28 mouse cellular contexts compared by ENCODE assay signal in the genomic region with DNA sequence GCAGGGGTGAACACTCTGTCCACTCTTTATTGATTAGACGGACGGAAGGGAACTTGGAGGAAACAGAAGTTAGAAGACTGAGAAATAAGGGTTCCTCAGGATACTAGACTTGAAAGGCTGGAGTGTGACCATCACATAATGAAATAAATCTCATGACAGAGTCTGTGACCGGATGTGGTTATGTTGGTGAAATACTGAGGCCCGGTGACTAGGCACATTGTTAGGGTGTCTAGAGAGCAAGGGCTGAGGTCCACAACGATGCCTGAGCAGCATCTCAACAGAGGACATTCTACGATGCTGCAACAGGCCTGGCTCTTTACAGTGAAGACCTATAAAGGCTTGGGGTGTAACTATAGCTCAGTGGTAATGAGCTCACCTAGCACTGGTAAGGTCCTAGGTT. TPM values are rescaled to one million over a fixed set of nuclear protein-coding genes. Genes with fewer than 3 reads are reported as not detected.
A peak's percentile ranks its signal among the peaks of the same experiment; 100 is the strongest.
DNase-seq lines count a peak whose midpoint lies in the region; ATAC-seq and TF ChIP-seq lines count a peak whose summit lies in the region.
"Had no signal": no experiment of that assay in that cellular context is flagged by ENCODE, and none has a peak within 500 bp of the region (broad histone marks: within the 10 kb centered on the region; RNA-seq: fewer than 3 reads in every experiment).

No protein-coding gene starts in this region.

- peaks cover 17% of the 10 kb centered on the region for H3K4me1 ChIP-seq in cerebellum, adult 2 months (ENCODE audit: control insufficient read depth, insufficient read depth, low read length)
- H3K4me1 ChIP-seq in midbrain, embryonic 14.5 days (ENCODE audit: control insufficient read depth, insufficient read depth, low read length), result no peaks in the 10 kb centered on the region
- H3K4me1 ChIP-seq: forebrain, embryonic 12.5 days; hindbrain, embryonic 12.5 days; hindbrain, embryonic 15.5 days had no signal

- H3K4me3 ChIP-seq in cerebellum, adult 2 months (replicated peaks; ENCODE audit: insufficient read depth, low read depth, low read length), result no peak overlapping the region
- no peak overlapping the region for H3K4me3 ChIP-seq in midbrain, embryonic 14.5 days (replicated peaks; ENCODE audit: low read depth, low read length)
- H3K4me3 ChIP-seq: embryonic facial prominence, embryonic 13.5 days; erythroblast, embryonic 14.5 days; forebrain, embryonic 12.5 days; forebrain, embryonic 15.5 days; heart, adult 2 months; heart, embryonic 10.5 days; heart, embryonic 13.5 days; hindbrain, embryonic 12.5 days; hindbrain, embryonic 15.5 days had no signal

- TF ChIP-seq CTCF in cerebellum, adult 2 months (IDR thresholded peaks at IDR 0.05; ENCODE audit: borderline replicate concordance, insufficient read depth, low read depth, low read length), result no peak

- 0 out of 2 replicates have a peak, but pooled peaks have one; percentile 22 for ATAC-seq in common myeloid progenitor, adult 5-6 weeks (replicated peaks; ENCODE audit: low read depth, poor library complexity, severe bottlenecking)
- ATAC-seq in megakaryocyte, adult 5-6 weeks (ENCODE audit: poor library complexity, severe bottlenecking), result peak; percentile 33
- no peak for ATAC-seq in midbrain, embryonic 14.5 days (ENCODE audit: low FRiP score, low TSS enrichment)
- no peak for ATAC-seq in activated CD4-positive, CD25-positive, alpha-beta regulatory T cell, adult 4 months
- ATAC-seq: forebrain, embryonic 15.5 days; Patski had no signal

- TF ChIP-seq POLR2A in cerebellum, adult 2 months (IDR thresholded peaks at IDR 0.05; ENCODE audit: borderline replicate concordance, insufficient read depth, low read length), result no peak

- H3K36me3 ChIP-seq in midbrain, embryonic 14.5 days (ENCODE audit: control insufficient read depth, insufficient read depth, low read length), result no peaks in the 10 kb centered on the region
- H3K36me3 ChIP-seq: embryonic facial prominence, embryonic 13.5 days; forebrain, embryonic 12.5 days; forebrain, embryonic 15.5 days; G1E; heart, embryonic 10.5 days; heart, embryonic 13.5 days; hindbrain, embryonic 12.5 days; hindbrain, embryonic 15.5 days had no signal

- WGBS in cerebellum, adult 2 months, result 92% methylated on average over 6 of the region's 6 CpGs
- 90% methylated on average over 6 of the region's 6 CpGs for WGBS in midbrain, embryonic 14.5 days

- peak in 1 of 2 experiments; percentile 16 for DNase-seq in cerebellum, adult 2 months
- DNase-seq in cerebellum, postnatal 36 days, result no peak
- peak; percentile 51 for DNase-seq in lung, postnatal 36 days
- no peak for DNase-seq in lung, postnatal 14 days
- DNase-seq in midbrain, embryonic 14.5 days, result no peak
- DNase-seq: adrenal gland, adult 8-10 months; adrenal gland, postnatal 25 days; B cell, adult 2 months; cerebellum, adult 18-20 months; cerebellum, adult 9-11 months; cerebellum, postnatal 25 days; gastrocnemius, postnatal 25 days; heart, adult 2 months had no signal

- peak overlapping the region; percentile 34; the same call in 1 of the 2 replicates for H3K27ac ChIP-seq in cerebellum, adult 2 months (ENCODE audit: insufficient read depth, low read length)
- H3K27ac ChIP-seq in midbrain, embryonic 14.5 days (replicated peaks; ENCODE audit: low read depth, low read length), result no peak overlapping the region
- H3K27ac ChIP-seq: embryonic facial prominence, embryonic 13.5 days; forebrain, embryonic 12.5 days; heart, adult 2 months; heart, embryonic 10.5 days; heart, embryonic 13.5 days; hindbrain, embryonic 12.5 days; hindbrain, embryonic 15.5 days had no signal

- H3K27me3 ChIP-seq in cerebellum, adult 2 months (ENCODE audit: control insufficient read depth, insufficient read depth, low read length), result no peaks in the 10 kb centered on the region
- no peaks in the 10 kb centered on the region for H3K27me3 ChIP-seq in midbrain, embryonic 14.5 days (ENCODE audit: control insufficient read depth, insufficient read depth, low read length)
- H3K27me3 ChIP-seq: CH12.LX; embryonic facial prominence, embryonic 13.5 days; forebrain, embryonic 12.5 days; forebrain, embryonic 15.5 days; heart, embryonic 13.5 days; hindbrain, embryonic 12.5 days; hindbrain, embryonic 15.5 days; Patski had no signal

- no peak overlapping the region for H3K4me2 ChIP-seq in midbrain, embryonic 14.5 days (ENCODE audit: low read length)
- H3K4me2 ChIP-seq: embryonic facial prominence, embryonic 13.5 days; forebrain, embryonic 12.5 days; forebrain, embryonic 15.5 days; heart, embryonic 13.5 days; hindbrain, embryonic 12.5 days; hindbrain, embryonic 15.5 days had no signal

- H3K9me3 ChIP-seq in midbrain, embryonic 14.5 days (ENCODE audit: control insufficient read depth, low read length), result no peaks in the 10 kb centered on the region
- H3K9me3 ChIP-seq: embryonic facial prominence, embryonic 13.5 days; forebrain, embryonic 12.5 days; forebrain, embryonic 15.5 days; G1E; heart, embryonic 10.5 days; heart, embryonic 13.5 days; hindbrain, embryonic 12.5 days; hindbrain, embryonic 15.5 days had no signal

- no peak overlapping the region for H3K9ac ChIP-seq in midbrain, embryonic 14.5 days (replicated peaks; ENCODE audit: low read length)
- H3K9ac ChIP-seq: embryonic facial prominence, embryonic 13.5 days; forebrain, embryonic 12.5 days; forebrain, embryonic 15.5 days; heart, embryonic 13.5 days; hindbrain, embryonic 12.5 days; hindbrain, embryonic 15.5 days had no signal

RNA-seq across cellular contexts. Expression of a gene that starts 9.2 kb away (rescaled TPM):
- polyA plus RNA-seq in cerebellum, adult 2 months (2012; rRNA removed), result 276 and 283 TPM in 2 replicates
- not detected in 2 replicates for total RNA-seq in common myeloid progenitor, adult 5-6 weeks (2017)
- total RNA-seq in megakaryocyte, adult 5-6 weeks (2015), result not detected in 2 replicates
- 0.77 TPM in 1 of 2 replicates, not detected in the other for total RNA-seq in megakaryocyte, adult 5-6 weeks (2017)
- 32.1 and 40.6 TPM in 2 replicates for polyA plus RNA-seq in midbrain, embryonic 14.5 days (2014; fragmentation: Nextera tagmentation; extraction: Ambion mirVana)
- 1 to 10 TPM; 2.2 to 6.0 TPM for polyA plus RNA-seq in activated CD4-positive, CD25-positive, alpha-beta regulatory T cell, adult 4 months (2017; shearing (Covaris generic))
- total RNA-seq: G1E; hematopoietic stem cell, adult 5-6 weeks had no signal
- polyA plus RNA-seq: erythroblast, embryonic 14.5 days; G1E had no signal

RNA-seq across cellular contexts. Expression of a gene that starts 9.7 kb away (rescaled TPM):
- polyA plus RNA-seq in cerebellum, adult 2 months (2012; rRNA removed), result 143 and 148 TPM in 2 replicates
- 8.4 and 9.3 TPM in 2 replicates for total RNA-seq in common myeloid progenitor, adult 5-6 weeks (2017)
- 0.21 and 0.71 TPM in 2 replicates for total RNA-seq in megakaryocyte, adult 5-6 weeks (2015)
- total RNA-seq in megakaryocyte, adult 5-6 weeks (2017), result 0.37 and 0.73 TPM in 2 replicates
- 53.2 and 59.8 TPM in 2 replicates for polyA plus RNA-seq in midbrain, embryonic 14.5 days (2014; fragmentation: Nextera tagmentation; extraction: Ambion mirVana)
- 10 to 100 TPM; 20.3 to 21.7 TPM for polyA plus RNA-seq in activated CD4-positive, CD25-positive, alpha-beta regulatory T cell, adult 4 months (2017; shearing (Covaris generic))
- polyA plus RNA-seq: G1E had no signal

Comparison
In these comparisons a context has a peak if more than half of its experiments do, and no peak if none do; other contexts are left out.
1. ATAC-seq: peak in common myeloid progenitor, adult 5-6 weeks (single experiment) and megakaryocyte, adult 5-6 weeks (single experiment); none in midbrain, embryonic 14.5 days (single experiment) and activated CD4-positive, CD25-positive, alpha-beta regulatory T cell, adult 4 months (single experiment).